Mouse (Mus musculus): Measurements from ENCODE around the gene Flt1.
"Not testable (repeated sequence)": the region's sequence is repeated elsewhere in the genome, so short reads cannot be mapped to it uniquely, and the experiment has no call there.

The Flt1 gene

DNA sequence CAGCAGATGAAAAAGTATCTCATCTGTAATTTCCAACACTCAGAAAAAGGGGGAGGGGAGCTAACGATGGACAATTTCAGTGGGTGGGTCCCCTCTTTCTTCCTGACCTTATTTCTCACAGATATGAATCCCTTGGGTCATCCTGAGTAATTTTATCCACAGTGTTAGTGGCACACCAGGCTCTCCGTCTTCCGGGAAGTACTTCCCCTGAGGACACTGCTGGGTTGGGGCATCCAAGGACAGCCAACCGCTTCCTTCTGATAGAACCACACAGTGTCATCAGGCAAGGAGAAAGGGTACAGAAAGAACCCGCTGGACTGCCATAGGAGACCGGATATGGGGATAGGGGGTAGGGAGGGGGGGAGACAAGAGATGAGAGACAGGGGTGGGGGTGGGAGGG, 111.2 kb downstream of the Flt1 start:
- no peak for DNase-seq (ENCODE audit: low spot score in 2 of 2)

DNA sequence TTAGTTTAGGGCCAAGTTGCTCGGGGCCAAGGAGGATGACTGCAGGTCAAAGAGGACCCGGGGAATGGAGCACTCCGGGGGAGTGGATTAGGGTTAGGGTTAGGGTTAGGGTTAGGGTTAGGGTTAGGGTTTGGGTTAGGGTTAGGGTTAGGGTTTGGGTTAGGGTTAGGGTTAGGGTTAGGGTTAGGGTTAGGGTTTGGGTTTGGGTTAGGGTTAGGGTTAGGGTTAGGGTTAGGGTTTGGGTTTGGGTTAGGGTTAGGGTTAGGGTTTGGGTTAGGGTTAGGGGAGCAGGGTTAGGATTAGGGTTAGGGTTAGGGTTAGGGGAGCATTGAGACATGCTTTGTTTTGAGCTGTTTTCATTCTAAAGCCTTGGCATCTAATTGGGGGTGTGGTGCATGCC, 114.5 kb downstream of the Flt1 start:
- DNase-seq (ENCODE audit: low spot score in 2 of 2), result not testable (repeated sequence)

GRCm38 (mm10) chr5:147607256-147607975, 118.4 kb downstream of the Flt1 start:
- no peak for DNase-seq (ENCODE audit: low spot score in 2 of 2)

GRCm38 (mm10) chr5:147606751-147607150, 119.1 kb downstream of the Flt1 start:
- no peak for DNase-seq (ENCODE audit: low spot score in 2 of 2)

GRCm38 (mm10) chr5:147601460-147602360, 124.1 kb downstream of the Flt1 start:
- DNase-seq (ENCODE audit: low spot score in 2 of 2), result no peak

DNA sequence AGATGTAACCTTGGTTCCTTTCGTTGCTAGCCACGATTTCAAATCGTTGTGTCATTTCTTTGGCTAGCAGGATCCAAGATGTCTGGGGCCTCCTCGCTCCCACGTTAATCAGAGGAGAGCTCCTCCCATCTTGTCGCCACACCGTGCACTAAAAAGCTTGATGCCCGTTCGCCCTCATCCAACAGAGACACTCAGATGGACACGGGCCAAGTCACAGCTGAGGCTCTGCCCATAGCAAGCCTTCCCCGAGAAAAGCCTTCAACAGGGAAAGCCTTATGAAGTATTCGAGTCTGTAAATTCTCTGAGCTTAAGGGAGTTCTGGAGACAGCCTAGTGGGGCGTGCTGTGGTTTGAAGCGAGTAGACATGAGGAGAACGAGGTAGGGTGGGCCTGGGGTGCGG, 128.0 kb downstream of the Flt1 start:
- DNase-seq (ENCODE audit: low spot score in 2 of 2), result no peak

- DNase-seq (ENCODE audit: low spot score in 2 of 2), result no peak
These were observed 136.0 kb downstream of the Flt1 start for GRCm38 (mm10) chr5:147589814-147590213.

DNA sequence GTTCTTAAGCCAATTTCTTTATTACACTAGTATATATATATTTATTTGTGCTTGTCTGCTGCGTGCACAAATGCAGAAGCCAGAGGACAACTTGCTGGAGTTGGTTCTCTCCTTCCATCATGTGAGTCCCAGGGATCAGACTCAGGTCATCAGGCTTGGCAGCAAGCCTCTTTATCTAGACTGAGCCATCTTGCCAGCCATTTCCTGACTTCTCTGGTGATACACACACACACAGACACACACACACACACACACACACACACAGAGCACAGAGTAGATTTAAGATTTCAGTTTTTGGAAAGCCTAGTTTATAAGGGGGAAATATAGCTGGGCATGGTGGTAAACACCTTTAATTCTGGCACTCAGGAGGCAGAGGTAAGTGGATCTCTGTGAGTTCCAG, 140.7 kb downstream of the Flt1 start:
- no peak for DNase-seq (ENCODE audit: low spot score in 2 of 2)

GRCm38 (mm10) chr5:147584648-147585047, 141.2 kb downstream of the Flt1 start:
- DNase-seq (ENCODE audit: low spot score in 2 of 2), result no peak

DNA sequence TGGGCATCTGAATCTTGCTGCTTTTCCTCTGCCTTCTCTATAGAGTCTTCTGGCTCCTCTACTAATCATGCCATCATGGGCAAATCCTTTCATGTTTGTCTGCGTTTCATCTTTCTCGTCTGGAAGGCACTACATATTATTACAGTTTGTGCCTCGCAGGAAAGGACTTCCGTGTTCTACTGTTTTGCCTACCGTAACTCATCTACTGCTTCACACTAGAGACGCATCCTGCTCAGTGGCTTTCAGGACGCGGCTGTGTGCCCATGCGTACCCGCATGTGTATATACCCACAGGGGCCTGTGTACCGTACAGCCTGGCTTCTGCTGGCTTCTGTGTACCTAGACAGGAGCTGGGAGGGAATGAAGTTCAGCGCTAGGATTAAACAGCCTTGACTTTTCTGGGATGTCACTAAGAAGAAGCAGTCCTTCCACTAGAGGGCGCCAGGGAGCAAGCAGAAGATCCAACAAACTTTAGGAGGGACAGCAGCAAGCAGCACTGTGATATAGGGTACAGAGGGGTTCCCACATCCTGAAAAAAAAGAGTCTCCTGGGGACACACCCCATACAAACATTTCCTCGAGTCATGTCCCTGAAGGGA, 142.0 kb downstream of the Flt1 start:
- peak; percentile 80 to 81 for DNase-seq (ENCODE audit: low spot score in 2 of 2)

- no peak for DNase-seq (ENCODE audit: low spot score in 2 of 2)
These were observed 145.6 kb downstream of the Flt1 start for GRCm38 (mm10) chr5:147580181-147580580.

DNA sequence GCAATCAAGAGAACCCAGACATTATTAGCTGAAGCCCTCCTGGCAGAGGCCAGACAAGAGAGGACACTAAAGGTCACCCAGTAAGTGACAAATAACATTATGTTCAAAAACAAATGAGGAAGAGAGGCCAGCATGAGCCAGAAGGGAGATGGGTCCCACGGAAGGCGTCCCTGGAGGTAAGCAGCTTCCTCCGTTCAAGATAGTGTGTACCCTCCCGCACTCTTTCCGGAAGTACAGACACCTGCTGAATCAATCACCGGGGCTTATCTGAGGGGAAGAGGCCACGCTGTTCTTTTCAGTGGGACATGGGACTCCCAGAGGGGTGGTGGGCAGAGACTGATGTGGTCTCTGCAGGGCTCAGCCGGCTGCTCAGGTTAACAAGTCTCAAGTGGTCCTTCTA, 146.1 kb downstream of the Flt1 start:
- no peak for DNase-seq (ENCODE audit: low spot score in 2 of 2)

DNA sequence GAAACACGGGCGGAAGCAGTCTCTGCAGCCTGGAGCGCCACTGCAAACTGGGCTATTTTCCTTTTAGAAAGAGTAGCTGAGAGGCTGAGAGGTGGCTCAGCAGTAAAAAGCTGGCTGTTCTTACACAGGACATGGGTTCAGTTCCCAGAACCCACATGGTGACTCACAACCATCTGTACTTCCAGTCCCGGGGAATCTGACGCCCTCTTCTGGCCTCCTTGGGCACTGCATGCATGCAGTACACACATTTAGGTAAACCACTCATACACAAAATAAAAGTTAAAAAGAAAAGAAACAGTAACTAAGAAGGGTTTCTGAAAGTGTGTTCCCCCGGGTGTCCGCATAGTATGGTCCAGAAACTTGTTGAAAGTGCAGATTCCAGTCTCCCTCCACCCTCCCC, 146.7 kb downstream of the Flt1 start:
- no peak for DNase-seq (ENCODE audit: low spot score in 2 of 2)

GRCm38 (mm10) chr5:147577003-147577402, 148.8 kb downstream of the Flt1 start:
- DNase-seq (ENCODE audit: low spot score in 2 of 2), result no peak

DNA sequence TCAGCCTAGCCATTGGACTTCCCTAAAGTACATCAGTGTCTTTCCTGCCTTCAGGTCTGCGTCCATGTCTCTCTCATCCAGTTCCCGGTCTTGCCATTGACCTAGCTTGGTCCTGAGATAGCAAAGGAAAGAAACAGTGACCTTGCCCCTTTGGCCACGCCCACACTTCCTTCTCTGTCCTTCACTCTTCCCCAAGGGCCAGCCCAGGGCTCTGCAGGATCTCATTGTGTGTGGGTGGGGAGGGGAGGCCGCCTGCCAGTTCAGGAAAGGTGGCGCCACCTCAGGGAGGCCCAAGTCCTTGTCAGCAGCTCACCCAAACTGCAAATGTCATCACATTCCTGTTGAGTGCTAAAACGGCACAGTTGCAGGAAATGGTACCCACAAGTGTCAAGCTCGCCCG, 151.3 kb downstream of the Flt1 start:
- no peak for DNase-seq (ENCODE audit: low spot score in 2 of 2)

- DNase-seq (ENCODE audit: low spot score in 2 of 2), result no peak
These were observed 152.3 kb downstream of the Flt1 start for GRCm38 (mm10) chr5:147573555-147573954.

DNA sequence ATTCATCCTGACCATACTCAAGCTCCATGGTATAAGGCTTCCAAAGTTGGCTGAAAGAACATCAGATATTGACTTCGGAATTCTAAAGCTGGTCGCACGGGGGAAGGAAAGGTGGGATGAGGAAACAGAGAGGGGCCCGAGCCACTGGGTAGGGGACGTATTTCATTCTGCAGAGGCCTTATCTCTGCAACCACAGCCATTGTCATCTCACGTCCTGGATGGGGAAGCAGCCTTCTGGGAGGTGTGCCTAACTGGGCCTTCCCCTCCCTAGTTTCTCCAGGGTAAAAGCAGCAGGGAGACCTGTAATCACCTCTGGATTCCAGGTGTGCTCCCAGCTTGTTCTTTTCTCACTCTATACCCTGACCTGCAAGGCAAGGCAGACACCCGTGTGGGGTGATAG, 153.1 kb downstream of the Flt1 start:
- DNase-seq (ENCODE audit: low spot score in 2 of 2), result no peak

- no peak for DNase-seq (ENCODE audit: low spot score in 2 of 2)
These were observed 159.5 kb downstream of the Flt1 start for GRCm38 (mm10) chr5:147566335-147566734.

GRCm38 (mm10) chr5:147565444-147565843, 160.4 kb downstream of the Flt1 start:
- peak; percentile 39 to 66 for DNase-seq (ENCODE audit: low spot score in 2 of 2)

DNA sequence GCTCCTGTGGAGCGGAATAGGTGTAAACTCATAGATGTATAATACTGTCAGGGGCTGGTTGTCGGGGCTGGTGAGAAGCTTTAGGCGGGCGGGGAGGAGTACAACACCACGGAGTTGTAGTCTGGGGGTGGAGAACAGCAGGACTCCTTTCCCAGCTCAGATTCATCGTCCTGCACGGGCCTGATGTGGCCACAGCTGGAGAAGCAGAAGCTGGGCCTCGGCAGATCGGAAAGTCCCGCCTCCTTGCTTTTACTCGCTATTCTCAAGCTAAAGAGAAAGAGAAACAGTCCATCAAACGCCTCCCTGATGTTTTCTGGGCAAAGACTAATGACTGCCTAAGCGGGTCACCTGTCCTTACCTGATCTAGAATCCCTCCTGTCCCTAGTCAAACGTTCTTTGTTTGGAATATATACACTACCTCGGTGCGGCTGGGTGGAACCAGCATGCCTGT, 161.6 kb downstream of the Flt1 start:
- DNase-seq (ENCODE audit: low spot score in 2 of 2), result no peak

- DNase-seq (ENCODE audit: low spot score in 2 of 2), result no peak
These were observed 162.2 kb downstream of the Flt1 start for GRCm38 (mm10) chr5:147563511-147564139.

GRCm38 (mm10) chr5:147557641-147558040, 168.2 kb downstream of the Flt1 start:
- not testable (repeated sequence) for DNase-seq (ENCODE audit: low spot score in 2 of 2)
